Mouse (Mus musculus): ENCODE results near the gene Gm12789.
"Not testable (repeated sequence)": the region's sequence is repeated elsewhere in the genome, so short reads cannot be mapped to it uniquely, and the experiment has no call there.

Gene Gm12789

GRCm38 (mm10) chr4:101986326-101986725, at the start of gene Gm12789:
Gene Gm12789, plus strand, starts transcription at chr4:101986626.
- not testable (repeated sequence) for DNase-seq (ENCODE audit: low spot score)

GRCm38 (mm10) chr4:101940107-101940506, 46.3 kb upstream of the Gm12789 start, which contains the start of gene Gm12794:
Gene Gm12794, plus strand, starts transcription at chr4:101940407.
- DNase-seq (ENCODE audit: low spot score), result not testable (repeated sequence)

GRCm38 (mm10) chr4:101980949-101981348, 5.5 kb upstream of the Gm12789 start, which contains the start of gene Gm12790:
Gene Gm12790, minus strand, starts transcription at chr4:101981049.
- not testable (repeated sequence) for DNase-seq (ENCODE audit: low spot score)

GRCm38 (mm10) chr4:101985678-101986077, 748 bp upstream of the Gm12789 start:
- DNase-seq (ENCODE audit: low spot score), result no peak

GRCm38 (mm10) chr4:101997426-101997825, 11.0 kb downstream of the Gm12789 start:
- DNase-seq (ENCODE audit: low spot score), result no peak

GRCm38 (mm10) chr4:101998267-101998922, 12.0 kb downstream of the Gm12789 start:
- DNase-seq (ENCODE audit: low spot score), result peak; percentile 57

GRCm38 (mm10) chr4:102026619-102027018, 40.2 kb downstream of the Gm12789 start:
- DNase-seq (ENCODE audit: low spot score), result no peak
